Mouse (Mus musculus) right cerebral cortex, postnatal 10 days (tissue): ENCODE data around the gene Fam170b.

ENCODE experiments used
- DNase-seq, 2 experiments: peaks; one replicate each; pipeline ENCODE4 v3.0.0; 2021; ENCODE audit warnings: low spot score in 2 of 2

Gene Fam170b

DNA sequence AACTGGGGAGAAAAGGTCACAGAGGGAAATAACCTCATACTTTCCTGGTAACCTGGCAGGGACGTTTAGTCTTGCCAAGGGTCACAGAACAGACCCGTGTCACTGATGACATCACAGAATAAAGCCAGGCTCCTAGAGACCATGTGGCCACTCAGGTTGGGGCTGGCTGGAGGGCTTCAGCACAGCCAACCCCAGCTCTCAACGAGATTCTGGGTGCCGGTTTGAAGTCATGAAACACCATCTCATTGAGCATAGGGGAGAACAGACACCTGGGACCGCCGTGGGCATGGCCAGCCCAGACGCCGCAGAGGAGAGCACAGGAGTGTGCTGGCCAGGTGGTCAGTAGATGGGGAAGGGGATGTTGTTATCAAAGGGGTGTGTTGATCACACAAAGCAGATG is at the start of gene Fam170b:
Gene Fam170b (plus strand): TSS at position 116 of the 400 bp plus-strand sequence.
- no peak for DNase-seq

DNA sequence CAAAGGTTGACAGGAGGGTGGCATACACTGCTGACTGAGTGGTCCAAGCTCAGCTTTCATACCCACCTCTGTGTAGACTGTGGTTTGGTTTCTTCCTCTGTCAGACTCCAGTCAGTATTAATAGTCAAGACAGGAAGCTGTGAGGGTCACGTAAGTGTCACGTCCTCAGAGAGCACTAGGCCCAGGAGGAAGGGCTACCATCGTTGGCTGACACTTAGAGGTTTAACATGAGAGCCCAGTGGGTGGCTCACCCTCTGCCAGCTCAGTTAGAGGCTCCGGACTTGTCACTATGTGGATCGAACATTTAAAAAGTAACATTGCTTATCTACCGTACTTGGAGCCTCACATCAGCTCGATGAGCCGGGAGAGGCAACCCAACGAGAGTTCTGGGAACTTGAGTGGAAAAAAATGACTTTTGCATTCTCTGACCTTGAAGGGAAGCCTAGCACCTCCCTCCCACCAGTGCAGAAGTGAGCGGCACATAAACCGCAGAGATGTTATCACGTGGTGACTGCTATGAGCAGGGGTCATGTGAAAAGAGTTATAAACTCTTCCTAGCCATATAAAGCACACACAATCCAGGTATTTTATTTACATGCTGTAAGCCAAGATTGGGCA is 49.5 kb upstream of the Fam170b start:
- DNase-seq = no peak

DNA sequence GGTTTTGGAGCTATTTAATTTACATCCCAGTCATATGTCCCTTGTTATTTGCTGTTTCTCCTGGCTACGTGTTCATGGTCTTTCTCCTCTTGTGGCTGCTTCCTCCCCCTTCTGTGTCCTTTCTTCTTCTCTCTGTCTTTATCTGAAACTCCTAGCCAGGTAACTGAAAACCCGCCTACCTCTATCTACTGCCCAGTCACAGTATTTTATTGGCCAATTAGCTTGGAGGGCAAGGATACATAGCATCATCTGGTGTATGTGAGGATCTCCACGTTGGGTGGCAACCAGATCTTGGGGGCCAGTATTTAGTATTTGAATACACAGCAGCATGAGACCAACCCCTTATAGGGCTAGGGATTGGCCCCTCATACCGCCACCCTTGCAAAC is 49.0 kb upstream of the Fam170b start:
- DNase-seq = no peak

DNA sequence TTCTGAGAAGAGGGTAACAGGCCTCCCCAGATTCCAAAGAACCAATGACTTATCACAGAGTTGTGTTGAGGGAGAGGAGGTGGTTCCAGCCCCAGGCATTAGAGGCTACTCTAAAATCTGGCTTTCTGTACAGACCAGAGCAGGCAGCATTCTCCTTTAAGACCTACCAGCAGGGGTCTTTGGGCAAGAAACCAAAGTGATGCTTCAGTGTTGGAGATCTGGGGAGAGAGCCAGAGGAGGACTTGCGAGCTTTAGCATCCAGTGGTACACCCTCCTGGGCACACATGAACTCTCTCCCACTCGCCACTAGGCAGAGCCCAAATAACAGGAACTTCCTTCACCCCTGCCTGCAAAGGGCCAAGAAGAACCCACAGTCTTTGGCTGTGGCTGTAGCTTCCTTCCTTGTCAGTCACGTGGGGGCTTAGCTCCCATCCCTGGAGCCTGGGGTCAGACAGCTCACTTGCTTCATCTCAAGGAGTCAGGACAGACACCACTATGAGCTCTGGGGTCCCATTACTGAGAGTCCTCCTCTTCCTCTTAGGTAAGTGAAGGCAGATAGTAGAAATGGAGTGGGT is 48.1 kb upstream of the Fam170b start, which contains the start of gene Tmem273:
Gene Tmem273 (plus strand): TSS at position 408 of the 575 bp plus-strand sequence.
- no peak for DNase-seq

DNA sequence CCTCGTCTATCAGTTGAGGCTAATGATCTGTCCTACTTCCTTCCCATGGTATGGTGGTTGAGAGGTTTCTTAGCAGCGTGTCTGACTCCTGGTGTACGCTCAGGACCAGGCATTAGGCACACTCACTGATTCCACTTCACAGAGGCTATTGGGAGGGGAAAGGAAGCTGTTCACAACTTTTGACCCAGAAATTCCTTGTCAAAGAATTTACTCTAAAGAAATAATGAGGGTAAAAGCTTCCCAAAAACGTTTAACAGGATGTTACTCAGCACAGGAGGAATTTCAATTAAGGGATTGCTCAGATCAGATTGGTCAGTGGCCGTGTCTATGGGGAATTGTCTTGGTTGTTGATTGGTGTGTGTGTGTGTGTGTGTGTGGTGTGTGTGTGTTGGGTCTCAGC is 46.1 kb upstream of the Fam170b start:
- no peak for DNase-seq

DNA sequence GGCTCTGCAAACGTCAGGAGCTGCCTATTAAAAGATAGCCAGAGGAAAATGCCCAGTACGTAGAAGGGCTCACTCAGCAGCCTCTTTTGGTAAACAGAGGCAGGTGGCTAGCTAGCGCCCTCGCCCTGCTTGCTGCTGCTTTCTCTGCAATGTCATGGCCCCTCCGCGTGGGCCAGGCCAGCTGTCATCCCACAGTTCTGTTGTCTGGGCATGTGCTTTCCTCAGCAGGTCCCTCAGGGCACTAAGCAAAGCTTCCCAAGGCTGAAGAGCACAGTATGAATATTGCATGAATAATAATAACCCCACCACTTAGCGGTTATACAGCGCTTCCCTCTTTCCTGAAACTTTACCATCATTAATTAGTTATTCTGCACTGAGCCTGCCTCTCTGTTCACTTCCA is 37.4 kb upstream of the Fam170b start:
- DNase-seq = no peak

DNA sequence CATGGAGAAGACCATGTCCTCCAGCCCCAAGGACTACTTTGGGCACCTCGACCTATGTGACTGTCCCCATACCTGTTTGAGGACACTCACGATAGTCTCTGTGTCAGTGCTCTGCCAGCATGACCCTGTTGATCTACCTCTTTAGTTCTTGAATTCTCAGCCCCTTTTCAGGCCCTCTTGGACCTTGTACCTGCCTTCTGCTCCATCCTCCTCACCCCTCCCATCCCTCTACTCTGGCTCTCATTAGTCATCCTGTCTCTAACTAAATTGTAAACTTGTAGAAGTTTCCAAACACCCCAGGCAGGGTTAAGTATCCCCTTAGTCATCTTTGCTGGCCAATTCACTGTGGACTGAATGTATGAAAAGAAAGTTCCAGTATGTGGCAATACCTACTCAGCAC is 36.0 kb upstream of the Fam170b start:
- no peak for DNase-seq

DNA sequence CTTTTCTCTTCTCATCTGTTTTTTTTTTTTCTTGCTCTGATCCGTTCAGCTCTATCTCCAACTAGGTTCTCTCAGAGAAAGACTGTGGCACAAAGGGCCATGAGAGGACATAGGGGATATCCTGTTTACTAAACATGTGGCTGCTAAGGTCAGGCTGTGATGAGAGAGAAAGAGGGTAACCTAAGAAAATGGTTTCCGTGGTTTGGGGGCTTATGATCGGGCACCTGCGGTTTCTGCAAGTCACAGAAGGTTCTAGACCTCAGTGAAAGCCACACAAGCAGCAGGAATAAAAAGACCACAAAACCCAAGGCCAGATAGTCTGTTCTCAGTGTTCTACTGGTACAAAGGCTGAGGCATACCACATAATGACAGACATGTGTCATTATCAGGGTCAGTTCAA is 35.4 kb upstream of the Fam170b start:
- DNase-seq = no peak

DNA sequence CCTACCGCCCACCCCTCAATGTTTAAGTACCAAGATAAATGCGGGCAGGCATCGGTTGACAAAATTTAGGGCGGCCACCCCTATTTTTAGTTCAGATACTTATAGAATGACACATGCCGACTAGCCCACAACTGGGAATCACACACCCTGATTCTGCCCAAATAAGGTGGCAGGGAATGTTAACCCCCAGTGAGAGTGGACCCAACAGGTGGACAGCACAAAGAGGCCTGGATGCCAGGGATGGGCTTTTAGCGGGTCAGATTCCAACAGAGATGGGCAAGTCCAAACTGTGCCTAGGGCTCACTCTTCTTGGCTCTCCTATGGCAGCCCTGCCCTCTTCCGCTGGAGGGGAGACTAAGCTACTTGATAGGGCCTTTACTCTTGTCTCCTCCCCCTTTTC is 33.7 kb upstream of the Fam170b start:
- DNase-seq = no peak

DNA sequence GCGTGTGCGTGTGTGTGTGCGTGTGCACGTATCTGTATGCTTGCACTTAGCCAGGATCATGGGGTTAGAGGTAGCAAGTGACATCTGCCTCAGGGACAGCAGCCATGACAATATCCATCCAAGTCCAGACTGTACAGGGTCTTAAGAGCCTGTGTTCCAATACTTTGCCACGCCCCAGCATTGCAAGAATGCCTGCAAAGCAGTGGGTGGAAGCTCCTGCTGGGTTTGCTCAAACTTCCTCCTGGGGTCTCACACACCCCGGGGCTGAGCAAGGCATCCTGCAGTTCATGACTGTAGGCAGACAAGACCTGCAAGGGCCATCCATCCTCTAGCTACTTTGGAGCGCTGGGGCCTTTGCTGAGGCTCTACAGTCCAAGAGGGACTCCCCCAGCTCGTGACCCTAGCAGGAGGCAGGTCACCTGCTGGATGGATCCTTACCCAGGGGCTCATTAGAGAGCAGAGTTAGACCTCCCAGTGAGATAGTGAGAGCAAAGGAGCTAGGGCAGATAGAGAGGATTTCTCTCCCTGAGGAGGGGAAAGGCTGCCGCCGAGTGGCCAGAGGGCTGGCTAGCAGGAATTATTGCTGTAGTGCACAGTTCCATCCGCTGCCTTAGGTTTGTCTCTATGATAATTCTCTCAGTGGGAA is 32.6 kb upstream of the Fam170b start:
- peak; percentile 30 to 48 for DNase-seq

DNA sequence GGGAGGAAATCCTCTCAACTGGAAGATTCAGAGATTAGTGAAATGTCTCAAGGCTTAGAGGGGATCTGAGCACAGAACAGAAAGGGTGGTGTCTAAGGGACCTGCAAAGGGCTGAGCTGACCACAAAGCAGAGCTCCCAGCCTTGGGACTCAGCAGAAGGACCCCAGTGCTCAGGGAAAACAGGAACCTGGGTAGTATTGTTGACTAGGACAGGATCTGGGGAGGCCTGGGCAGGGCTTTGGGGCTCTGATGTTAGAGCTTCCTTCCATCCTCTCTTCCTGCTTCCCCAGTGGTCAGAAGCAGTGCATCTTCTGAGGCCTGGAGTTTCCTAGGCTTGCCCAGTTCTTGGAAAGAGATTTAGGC is 32.1 kb upstream of the Fam170b start:
- no peak for DNase-seq

DNA sequence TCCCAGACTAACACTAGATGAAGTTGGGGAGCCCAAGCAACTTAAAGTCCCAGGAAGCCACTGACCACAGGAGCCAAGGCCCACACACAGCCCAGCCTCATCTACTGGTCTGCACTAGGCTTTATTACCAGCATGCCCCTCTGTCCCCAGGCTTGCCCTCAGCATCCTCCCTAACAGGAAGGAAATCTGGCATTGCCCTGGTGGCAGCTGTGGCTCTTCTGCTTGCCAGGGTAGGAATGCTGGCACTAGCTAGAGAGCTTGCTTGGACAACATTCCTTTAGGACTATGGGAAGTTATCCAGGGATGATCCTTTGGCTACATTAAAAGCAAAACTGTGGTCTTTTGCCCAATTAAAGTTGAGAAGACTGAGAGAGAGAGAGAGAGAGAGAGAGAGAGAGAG is 23.7 kb upstream of the Fam170b start:
- DNase-seq = no peak

DNA sequence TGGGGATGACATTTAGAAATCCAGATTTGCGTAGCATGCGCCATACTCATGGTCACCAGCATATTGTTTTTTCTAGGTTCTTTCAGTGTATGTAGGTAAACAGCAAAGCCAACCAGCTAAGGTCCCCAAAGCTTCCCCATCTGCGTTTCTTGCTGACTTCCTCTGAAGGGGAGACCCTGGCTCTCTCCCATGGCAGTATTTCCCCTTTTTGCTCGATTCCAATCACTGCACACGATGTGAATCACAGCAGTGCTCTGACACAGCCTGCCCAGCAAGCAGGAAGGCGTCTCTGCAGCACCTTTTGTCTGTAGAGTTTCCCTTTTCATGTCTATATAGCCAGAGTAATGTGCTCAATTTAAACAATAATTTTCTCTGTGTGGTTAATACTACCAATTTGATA is 21.3 kb upstream of the Fam170b start:
- peak; percentile 26 for DNase-seq

DNA sequence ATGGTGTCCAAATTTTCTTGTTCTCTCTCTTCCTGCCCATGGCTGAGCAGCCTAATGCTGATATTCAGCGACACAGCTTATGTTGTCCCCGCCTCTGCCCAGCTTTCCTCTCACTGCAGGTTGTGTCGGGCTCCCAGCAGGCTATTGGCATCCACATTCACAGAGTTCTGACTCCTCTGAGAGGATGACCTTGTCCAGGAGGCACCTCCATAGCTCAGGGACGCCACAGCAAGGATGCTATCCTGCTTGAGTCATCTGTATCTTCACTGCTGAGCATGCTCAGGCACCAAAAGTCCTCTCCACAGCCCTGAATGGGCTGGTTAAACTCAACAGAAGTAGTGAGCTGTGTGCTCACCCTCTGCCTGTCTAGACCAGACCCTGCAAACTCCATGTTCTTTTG is 18.8 kb upstream of the Fam170b start:
- no peak for DNase-seq

DNA sequence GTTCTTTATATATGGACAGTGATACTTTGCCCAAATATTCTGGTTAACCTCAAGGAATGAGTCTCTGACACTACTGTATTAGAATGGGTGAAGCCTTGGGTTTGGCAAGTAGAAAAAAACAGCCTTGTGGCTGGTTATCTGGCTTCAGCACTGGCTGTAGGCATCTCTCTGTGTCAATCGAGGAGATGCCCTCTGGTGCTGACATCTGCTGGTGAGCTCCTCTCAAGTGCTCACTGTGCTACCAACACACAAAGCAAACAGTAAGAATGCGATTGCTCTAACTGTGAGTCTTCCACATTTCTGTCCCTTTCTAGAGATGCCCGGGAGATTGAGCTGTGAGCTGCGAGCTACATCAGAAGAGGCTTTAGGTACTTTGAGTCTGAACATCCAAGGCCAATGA is 17.2 kb upstream of the Fam170b start:
- DNase-seq = no peak

DNA sequence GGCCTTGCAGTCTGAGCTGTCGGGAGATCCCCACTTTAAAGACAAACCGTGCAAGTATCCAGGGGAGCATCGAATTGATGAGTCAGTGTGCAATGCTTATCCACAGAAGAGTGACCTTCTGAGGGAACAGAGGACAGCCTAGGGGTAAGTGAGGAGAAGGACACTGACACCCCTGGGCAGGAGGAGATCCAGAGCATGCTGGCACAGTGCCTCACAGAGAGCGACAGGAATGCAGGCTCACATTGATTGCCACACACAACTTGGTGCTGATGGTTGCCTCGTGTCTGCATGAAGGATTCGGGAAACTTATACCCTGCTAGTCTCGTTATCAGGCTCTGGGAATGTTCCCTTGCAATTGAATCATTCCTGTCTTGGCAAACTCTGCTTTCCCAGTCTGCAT is 16.5 kb upstream of the Fam170b start:
- DNase-seq = no peak

DNA sequence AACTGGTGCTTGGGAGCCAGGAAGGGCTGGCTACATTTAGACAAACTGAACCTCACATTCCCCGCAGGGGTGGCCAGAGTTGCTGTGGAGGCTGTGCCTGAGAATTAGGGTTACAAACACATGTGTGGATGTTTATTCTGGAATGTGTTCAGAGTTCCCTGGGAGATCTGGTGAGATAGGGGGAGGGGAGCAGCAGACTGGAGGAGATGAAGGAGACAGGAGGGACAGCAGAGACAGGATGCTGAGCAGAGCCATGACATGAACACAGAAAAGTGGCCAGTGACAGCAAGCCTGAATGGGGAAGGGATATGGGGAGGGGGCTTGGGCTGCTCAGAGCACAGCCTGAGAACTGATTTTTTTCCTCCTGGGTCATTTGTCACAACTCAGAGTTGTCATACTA is 14.5 kb upstream of the Fam170b start:
- DNase-seq = no peak

DNA sequence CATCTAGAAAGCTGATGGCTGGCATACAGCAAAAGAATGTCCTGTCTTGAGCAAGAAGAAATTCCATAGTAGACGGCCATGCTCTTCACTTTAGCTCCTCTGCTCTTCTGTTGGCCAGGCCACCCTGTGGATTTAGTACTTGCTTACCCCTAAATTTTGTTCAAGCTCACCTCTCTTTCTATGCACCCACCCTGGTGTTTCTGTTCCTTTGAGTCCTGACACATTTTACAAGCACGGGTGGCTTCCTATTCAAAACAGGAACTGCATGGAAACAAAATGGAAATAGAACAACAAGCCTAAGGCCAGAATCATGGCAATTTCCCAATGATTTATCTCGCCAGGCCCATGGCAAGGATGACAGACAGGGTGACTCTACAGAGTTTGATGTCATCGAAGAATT is 10.9 kb upstream of the Fam170b start:
- no peak for DNase-seq

DNA sequence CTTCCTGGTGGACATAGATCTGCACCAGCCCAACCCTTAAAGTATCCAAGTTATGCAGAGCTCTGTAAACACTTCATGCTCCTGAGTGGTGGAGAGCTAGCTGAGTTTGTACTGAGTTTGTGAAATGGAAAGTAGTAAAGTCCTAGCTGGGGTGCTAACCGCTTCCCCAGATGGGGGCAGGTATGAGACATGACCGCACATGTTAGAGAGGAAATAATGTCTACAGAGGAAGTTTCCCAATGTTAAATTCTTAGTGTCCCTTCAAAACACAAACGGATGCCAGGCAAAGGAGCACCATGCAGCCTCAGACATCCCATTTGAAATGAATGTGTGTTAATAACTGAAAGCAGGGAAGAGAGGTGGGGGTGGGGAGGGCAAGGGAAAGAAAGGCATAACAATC is 9.9 kb upstream of the Fam170b start:
- no peak for DNase-seq

DNA sequence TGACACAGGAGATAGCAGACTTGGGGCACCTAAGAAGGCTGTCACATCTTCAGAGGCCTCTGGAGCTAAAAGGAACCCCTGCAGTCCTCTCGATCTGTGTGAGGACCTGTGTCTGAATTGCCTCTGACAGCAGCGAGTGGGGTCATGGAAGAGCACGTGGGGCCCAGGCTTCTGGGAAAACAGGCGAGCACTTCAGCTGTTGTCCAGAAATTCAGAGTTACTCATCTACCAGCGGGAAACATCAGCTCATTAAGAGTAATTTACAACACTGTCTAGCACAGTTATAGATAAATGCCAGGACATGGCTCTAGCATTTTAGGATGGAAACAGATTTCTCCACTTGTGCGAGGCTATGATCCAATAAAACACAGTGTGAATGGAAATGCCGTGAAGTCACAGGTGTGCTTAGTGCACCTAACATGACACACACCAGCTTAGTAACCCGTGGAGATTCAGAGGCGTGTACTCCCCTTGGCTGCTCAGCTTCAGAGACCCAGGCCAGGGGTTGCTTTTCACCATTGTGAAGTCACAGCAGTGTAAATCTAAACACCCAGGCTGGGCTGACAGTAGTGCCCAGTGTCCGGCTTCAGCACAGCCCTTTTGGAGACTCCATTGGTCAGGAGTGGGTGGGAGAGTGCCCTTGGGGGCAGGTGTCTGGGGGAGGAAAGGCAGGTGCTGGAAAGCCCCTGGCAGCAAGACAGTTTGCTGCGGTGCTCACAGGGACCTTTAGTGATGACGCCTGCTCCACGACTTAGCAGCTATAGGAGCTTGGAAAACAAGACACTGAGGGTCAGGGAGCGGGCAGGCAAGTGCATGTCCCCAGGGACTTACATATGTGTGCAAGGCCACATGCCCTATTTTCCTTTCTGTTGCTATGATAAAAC is 9.3 kb upstream of the Fam170b start:
- no peak for DNase-seq

DNA sequence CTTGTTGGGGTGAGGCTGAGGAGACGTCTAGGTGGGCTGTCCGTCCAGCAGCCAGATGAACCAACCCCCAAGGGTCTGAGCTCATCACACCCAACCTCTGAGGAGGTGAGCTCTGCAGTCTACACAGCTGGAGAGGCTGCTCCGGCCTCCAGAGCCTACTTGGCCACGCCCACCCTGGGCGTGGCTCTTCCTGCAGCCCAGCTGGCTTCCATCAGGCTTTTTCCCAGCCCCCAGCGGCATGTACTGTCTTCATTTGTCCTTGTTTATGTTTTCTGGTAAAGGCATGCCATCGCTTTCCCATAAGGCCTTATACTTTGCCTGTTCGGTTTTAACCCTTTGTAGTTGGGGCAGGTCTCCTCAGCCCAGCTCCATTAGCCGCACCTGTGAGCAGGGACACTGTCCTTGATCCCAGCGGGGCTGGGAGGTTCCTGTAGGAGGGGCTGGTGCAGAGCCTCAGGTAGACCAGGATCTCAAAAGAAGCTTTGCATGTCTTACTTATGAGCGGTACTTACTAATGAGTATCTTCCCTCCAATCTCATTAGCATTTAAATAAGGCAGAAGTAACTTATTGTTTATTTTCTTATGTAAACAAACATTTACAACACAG is 8.2 kb upstream of the Fam170b start:
- DNase-seq = no peak

DNA sequence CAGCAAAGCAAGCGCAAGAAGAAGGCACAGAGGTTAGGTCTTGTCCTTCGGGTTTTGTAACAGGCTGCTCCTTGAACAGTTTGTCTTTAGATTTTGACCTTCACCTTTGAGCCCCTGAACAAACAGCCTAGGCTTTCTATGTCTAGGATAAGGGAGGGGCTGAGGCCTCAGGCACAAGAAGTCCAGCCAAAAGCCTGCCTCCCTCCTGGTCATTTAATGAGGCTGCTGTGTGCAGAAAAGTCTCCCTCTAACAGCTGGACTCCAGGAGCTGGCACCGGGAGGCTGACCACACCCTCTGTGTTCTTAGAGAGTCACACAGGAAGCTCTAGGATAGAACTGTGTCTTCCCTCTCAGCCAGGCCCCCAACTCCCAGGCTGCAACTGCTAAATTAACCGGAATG is 6.6 kb upstream of the Fam170b start:
- DNase-seq = no peak
